Mouse (Mus musculus): ENCODE measurements at regions not wholly inside any gene's neighbourhood (a gene's known extent, or its start where the extent isn't known, plus 50 kb on each side); places are given as distances from the start of the nearest gene placed in this dataset.

DNA sequence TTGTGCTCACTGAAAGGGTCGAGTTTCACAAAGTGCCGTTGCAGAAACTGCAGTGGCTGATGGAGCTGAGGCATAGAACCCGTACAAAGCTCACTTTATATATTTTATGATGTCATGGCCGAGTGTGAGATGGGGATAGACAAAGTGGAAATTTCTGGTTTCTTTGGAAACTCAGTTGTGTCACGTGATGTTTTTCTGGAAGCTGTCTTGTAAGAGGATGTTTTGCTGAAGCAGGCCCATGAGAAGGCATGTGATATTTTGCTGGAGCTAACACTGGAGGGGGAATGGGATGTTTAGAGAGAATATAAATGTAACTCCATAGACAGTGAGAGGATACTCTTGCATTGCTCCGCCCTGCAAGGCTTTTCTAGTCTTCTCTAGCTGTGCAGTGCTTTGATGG is 311.7 kb downstream of the Tmem132b start:
- no peak for DNase-seq (ENCODE audit: extremely low spot score)

DNA sequence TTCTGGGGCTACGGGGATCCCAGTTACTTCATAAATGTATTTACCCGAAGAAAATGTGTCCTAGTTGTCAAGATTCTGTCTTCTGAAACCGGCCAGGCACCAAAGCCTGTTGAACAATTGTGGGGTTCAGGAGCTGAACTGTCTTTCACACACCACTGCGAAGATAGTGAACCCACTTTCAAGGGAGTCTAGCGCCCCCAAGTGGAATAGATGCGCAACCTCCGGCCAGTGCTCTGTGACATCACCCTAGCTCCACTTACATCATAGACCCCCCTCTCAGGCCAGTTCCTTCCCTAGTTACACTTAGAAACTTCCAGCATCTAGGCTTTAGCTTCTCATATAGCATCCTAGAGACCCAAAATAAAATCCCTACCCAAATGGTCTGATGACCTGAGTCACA is 318.1 kb downstream of the Tmem132b start:
- no peak for DNase-seq (ENCODE audit: extremely low spot score)

DNA sequence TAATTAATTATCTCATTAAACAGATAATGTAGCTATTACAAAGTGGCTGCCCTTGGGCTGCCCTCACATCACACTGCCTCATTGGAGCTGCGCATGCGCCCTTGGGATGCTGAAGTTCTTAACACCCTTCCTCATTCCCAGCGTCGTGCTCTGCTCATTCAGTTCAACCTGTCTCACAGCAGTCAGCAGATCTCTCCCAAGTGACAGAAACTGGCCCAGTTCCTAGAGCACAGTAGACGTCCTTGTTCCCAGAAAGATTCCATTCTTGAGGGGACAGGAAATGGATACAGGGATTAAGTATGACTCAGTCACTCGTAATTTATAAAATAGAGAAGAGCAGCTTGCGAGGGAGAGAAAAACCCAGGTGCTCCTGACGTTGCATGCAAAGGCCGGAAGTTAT is 344.7 kb downstream of the Tmem132b start:
- DNase-seq (ENCODE audit: extremely low spot score) = no peak

DNA sequence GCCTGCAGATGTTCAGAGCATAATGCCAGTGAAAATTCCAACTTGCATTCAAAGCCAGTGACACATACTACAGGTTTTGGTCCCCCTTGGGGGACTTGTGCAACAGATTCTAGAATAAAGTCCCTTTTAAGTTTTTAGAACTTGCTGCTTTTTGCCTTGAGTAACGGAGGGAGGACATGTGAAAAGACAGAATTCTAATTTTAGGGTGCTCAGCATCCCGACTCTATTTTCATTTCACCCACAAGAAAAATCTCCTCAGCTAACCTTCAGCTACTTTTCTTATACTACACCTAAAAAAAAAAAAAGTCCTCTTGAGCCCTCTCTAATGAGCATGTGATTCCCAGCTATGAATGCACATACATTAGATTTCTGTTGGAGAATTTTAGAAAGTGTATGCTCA is 357.3 kb downstream of the Tmem132b start:
- DNase-seq (ENCODE audit: extremely low spot score) = no peak

DNA sequence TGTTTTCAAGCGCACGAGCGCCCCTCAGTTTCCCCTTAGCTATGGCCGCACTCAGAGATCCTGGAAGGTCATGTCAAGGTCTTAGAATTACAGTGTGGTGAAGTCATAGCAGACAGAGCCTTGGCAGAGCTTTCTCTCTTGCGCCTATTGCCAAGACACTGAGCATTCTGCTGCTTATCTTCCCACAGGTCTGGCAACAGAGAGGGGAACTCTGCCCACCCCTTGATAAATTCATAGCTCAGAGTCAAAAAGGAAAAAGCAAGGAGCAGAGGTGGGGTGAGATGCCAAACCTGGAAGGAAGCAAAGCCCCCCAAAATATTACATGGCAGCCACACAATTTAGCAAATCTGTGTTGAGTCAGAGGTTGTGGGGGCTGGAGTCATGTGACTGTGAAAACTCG is 362.3 kb downstream of the Tmem132b start:
- no peak for DNase-seq (ENCODE audit: extremely low spot score)

DNA sequence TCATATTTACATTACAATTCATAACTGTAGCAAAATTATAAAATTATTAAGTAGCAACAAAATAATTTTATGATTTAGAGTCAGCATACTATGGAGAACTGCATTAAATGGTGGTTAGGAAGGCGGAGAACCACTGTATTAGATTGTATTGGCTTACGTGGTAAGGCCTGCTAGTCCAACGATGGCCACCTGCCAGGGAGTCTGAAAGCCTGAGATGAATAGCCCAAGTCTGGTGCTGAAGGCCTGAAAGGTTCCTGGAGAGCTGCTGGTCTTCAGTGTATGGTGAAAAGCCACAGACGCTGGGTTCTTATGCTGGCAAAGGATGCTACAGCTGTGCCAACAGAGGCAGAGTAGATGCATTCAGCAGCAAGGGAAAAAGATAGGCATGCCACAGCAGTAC is 370.5 kb downstream of the Tmem132b start:
- no peak for DNase-seq (ENCODE audit: extremely low spot score)

DNA sequence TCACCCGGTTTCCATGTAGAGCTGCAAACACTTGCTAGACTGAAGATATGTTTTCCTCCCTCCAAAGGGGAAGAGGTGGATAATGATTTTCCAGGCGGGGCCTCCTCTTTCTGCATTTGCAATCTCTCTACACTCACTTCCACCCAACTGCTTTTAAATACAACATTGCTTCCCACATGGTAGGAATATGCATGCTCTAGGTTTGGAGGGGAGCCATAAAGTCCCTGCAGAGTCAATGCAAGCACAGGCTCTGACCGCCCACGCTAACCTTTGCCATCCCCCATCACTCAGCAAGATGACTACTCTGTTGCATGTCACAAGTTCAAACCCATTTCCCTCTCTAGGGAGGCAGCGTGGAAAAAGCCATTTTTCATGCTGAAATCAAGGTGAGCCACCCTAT is 372.9 kb downstream of the Tmem132b start:
- DNase-seq (ENCODE audit: extremely low spot score) = no peak

DNA sequence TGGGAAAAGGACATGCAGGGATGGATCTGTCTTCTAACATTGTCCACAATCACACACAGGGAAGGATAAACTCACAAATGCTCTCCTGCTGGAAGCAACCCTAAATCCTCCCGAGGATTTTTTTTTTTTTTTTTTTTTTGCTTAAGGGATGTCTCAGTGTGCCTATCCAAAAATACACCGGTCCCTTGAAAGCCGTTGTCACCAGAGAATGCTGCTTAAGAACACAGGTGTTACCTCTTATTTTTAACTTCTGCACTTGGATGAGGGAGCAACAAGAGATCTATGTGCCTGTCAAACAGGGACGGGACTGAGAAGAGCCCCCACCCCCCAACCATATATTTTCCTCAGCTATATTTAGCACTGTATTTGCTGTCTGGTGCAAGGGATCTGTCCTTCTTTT is 375.8 kb downstream of the Tmem132b start:
- DNase-seq (ENCODE audit: extremely low spot score) = no peak

DNA sequence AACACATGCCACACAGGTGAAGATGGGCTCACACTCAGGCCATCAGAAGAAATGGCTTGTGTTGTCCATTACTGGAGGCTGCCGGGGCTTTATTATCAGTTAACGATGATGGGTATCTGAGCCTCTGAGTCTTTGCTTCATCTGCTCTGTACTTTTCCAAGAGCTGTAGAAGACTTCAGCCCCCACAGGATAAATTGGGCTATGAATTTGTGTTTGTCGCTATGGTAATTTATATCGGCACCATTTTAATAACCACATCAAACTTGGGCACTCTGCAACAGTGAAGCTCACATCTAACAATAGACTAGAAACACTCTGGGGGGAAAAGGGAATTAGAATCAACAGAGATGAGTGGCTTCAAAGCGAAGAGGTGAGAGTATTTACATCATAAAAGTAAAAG is 376.3 kb downstream of the Tmem132b start:
- no peak for DNase-seq (ENCODE audit: extremely low spot score)

DNA sequence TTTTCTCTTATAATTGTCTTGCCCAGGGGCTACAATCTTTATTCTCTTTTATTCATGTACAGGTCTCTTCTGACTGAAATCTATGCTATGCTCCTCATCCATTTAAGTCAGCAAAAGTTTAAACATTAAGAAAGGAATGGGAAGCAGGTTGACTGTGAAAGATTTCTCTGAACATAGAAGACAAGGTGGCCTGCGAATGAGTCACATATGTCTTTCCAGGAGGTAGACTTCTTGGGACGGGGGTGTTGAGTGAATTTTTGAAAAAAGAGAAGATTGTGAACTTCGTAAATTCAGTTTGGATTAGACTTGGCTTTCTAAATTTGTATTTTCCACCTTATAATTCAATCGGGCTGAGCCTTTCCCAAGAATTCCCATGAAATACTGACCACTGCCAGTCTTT is 384.3 kb downstream of the Tmem132b start:
- no peak for DNase-seq (ENCODE audit: extremely low spot score)

DNA sequence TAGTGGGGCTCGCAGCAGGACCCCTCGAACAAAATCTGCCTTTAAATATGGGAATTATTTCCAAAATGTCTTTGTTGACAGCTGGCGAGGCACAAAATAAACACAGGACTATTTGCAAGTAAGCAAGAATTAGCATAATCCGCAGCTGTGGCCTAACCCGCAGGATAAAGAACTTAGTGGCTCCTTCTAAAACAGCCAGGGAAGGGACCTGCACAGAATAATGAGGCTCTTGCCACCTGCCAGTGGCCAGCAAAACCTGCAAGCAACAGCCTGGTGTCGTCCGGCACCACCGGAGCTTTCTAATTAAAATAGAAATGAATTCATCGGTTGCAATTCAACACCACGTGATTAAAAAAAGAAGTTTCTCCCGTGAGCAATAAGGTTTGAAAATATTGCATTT is 389.4 kb downstream of the Tmem132b start:
- no peak for DNase-seq (ENCODE audit: extremely low spot score)

DNA sequence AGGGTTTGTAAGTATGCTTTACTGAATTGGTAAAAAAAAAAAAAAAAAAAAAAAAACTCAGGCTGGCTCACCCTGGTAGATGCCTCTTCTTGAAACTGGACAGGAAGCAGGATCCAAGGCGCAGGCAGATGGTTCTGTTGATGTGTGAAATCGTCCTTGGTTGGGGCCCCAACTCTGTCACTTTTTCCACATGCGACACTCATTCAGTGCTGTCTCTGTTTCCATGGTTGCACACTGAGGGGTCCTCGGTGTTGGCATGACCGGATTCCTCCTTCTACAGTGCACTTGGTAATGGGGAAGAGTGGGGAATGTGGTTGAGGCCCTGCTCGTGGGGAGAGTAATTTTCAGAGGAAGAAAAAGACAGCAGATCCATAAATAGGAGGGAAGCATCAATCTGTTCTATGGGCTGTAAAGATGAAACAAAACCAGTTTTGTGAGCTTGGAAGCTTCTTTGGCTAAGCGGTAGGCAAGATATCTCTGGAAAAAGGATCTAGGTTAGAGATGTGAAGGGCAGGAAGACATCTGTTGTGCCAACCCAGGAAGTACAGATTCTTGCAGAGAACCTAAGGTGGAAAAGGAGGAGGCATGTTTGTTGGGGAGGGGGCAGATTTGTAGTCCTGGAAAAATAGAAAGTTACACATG is 394.4 kb downstream of the Tmem132b start:
- no peak for DNase-seq (ENCODE audit: extremely low spot score)

DNA sequence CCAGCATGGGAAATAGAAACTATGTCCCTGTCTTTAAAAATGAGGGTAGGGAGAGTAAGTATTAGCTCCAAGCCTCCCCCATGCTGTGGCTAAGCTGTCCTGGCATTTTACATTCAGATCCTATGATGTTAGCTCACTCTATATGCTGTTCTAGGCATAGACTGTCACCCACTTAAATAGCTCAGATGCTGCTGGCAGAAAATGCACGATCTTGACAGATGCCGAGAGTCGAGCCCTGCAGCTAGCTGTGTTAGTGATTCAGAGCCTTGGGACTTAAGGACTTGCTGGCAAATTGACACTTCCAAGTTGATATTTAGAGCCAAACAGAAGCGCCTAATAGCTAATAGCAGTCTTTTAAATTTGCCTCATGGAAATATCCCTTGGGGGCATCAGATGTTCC is 399.9 kb downstream of the Tmem132b start:
- no peak for DNase-seq (ENCODE audit: extremely low spot score)

DNA sequence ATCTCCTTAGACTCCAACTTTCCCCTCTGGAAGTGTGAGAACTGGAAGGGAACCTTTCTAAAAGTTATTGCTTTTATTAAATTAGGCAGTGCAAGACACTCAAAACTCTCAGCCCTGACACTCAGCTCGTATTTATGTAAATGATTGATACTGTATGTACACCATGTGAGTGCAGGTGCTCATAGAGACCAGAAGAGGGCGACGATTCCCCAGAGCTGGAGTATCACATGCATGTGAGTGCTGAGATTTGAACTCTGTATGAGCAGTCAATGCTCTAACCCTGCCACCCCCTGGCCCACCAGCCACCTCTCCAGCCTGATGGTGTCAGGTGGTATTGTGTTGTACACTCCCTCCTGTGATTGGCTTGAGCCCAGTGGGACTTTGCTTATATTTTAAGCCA is 407.8 kb downstream of the Tmem132b start:
- DNase-seq (ENCODE audit: extremely low spot score) = no peak

DNA sequence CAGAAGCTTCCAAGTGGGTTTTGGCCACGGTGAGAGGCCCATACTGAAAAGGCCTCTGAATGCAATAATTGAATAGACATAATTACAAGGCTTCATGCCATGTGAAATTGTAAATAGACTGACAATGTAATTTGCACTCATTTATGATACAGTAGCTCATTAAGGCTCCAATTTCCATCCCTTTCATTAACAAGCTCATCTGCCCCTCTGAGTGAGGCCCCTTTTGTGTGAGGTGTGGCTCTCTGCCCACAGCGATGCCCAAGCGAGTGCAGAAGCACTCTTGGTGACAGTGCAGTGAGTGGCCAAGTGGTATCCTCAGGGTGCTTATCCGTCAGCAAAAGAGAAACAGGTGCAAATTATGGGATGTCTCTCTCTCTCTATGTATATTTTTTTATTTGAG is 415.2 kb downstream of the Tmem132b start:
- DNase-seq (ENCODE audit: extremely low spot score) = no peak

DNA sequence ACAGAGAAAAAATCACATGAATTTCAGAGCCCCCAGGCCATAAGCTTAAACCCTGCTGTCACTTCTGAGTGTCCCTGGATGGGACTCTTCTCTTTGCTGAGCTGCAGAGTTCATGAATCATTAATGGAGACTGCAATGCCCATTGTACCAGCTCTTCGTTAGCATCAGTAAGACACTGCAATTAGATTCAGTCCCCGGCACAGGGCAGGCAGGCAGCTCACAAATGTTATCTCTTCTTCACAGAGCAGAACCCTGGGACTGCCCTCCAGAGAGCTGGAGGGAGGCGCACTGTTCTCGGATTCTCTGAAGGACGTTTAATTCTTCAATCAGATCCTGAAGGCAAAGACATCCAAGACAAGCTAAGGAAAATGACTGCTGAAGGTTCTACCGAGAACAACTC is 420.1 kb downstream of the Tmem132b start:
- no peak for DNase-seq (ENCODE audit: extremely low spot score)

DNA sequence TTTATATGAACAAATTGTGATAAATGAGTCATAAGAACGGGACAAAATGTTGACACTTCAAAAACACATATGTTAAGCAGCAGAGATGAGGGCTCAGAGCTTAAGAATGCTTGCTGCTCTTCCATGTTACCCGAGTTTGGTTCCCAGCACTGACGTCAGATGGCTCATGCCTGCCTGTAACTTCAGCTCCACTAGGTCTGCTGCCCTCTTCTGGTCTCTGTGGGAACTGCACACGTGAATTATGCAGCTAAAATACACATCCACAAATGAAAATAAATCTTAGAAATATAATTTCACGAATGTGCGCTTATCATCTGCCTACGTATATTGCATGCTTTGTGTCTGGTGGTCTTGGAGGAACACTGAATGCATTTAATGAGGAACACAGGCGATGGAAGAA is 432.5 kb downstream of the Tmem132b start:
- DNase-seq (ENCODE audit: extremely low spot score) = peak; percentile 9

DNA sequence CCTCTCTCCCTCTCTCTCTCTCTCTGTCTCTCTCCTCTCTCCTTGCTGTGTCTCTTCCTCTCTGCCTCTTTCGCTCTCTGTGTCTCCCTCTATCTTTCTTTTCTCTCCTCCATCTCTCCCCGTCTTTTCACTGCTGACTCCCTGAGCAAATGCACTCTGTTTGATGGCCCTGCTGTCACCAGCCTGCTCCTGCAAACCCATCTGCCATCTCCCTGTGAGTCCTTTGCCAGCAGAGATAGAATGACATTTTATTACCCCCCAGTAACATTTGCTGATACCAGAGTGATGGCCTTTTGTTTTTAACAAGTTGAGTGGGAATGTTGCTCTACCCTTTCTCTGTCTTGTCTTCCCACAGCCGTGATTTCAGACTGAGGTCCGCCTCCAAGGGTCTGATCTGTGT is 436.6 kb downstream of the Tmem132b start:
- DNase-seq (ENCODE audit: extremely low spot score) = no peak

DNA sequence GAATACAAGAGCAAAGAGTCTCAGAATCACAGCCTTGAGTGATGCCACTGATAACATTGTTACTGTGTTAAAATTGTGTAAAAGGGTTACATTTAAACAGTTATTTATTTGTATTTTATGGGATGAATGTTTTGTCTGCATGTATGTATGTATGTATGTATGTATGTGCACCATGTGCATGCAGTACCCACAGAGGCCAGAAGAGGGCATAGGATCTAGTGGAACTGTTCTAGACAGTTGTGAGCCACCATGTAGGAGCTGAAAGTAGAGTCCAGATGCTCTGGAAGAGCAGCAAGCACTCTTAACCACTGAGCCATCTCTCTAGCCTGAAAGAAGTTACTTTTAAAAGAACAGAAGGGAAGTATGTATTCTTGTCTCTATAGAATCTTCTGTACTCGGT is 442.5 kb downstream of the Tmem132b start:
- DNase-seq (ENCODE audit: extremely low spot score) = no peak

DNA sequence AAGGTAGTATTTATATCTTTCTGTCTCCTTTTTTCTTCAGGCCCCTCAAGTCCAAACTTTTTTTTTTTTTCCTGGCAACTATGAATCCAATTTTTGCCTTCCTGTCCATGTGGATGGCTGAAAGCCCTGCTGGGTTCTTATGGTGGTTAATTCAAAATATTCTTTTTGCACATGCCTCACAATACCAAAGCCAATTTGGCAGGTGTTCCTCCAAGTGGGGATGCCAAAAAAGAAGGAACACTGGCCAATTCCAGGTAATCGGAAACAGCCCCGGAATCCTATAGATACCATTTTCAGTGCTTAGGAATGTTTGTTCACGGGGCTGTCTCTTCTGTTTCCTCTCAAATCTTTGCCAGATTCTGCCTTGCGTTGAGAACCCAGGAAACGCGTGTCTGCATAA is 448.2 kb downstream of the Tmem132b start:
- no peak for DNase-seq (ENCODE audit: extremely low spot score)

DNA sequence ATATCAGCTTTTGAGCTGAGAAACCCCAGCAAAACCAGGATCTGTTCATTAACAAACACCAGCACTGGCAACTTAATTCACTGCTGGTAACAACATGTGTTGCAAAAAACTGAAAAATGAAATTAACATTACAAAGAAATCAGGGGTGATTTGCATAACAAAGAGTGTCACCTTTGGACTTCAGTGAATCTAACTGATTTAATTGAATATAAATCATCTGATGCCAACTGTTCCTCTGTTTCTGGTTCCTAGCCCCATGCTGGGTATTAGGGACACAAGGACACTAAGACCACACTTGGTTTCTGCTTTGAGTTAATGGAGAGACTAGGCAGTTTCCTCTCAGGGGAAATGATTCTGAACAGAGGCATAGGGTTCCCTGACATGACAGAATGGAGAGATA is 453.8 kb downstream of the Tmem132b start:
- no peak for DNase-seq (ENCODE audit: extremely low spot score)

DNA sequence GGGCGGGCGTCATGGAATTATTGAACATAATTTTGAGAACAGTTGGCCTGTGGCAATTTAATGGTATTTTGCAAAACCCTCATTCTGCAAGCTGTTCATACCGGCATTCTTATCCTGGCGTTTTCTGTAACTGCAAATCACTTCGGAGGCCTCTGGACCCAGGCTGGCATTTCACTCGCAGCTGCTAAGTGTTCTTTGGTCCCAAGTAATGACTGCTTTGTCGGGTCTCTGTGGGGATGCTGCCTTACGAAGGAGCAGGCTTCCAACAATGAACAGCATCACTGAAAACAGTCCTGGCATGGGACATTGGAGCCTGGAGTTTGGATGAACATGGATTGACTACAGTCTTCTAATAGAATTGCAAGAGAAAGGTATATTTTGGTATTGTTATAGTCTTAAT is 465.6 kb downstream of the Tmem132b start:
- DNase-seq (ENCODE audit: extremely low spot score) = no peak

DNA sequence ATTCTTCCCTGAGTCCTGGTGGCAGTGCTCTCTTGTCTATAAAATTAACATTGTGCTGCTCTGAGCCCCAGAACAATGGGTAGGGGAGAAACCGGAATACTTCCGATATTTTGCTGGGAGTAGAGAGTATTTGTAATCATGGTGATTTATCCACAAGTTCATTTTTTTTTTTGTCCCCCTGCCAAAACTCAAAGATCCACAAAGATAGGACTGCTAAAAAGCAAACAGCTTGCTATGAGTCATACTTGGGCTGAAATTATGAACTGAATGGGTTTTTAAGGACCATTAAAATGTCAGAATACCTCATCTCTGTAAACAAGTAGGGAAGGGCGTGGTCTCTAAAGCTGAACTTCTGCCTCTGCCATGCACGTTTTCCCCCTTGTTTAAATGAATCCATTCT is 476.3 kb downstream of the Tmem132b start:
- no peak for DNase-seq (ENCODE audit: extremely low spot score)

DNA sequence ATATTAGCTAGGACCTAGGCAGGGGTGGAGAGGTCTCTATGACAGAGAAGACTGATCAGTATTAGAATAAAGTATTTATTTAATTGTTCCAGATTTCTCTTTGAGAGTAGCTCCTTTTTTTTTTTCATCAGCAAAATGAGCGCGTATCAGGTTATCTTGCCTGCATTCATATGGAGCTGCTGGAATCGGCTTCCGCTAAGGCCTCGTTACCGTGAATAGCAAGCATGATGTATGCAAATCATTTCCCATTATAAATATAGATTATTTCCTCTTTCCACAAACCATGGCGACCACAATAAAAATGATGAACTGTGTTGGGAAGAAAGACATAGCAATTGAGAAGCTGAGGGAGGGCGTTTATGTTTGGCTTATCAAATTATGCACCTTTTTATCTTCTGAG is 476.7 kb downstream of the Tmem132b start:
- DNase-seq (ENCODE audit: extremely low spot score) = no peak

DNA sequence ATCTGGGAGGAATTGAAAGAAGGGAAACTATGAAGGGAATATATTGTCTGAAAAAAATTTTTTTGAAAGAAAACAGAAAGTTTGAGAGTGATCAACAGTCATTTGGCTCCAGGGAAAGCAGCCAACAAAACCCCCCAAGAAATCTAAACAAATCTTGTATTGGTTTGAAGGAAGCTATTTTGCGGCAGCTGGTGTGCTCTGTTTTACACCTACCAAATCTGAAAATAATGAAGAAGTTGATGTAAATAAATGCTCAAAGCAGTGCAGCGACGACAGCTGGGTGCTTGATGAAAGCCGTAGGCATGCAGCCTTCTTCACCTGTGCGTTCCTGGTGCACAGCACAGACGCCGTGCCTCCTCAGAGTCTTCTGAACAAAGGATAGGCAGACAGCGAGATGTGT is 488.2 kb downstream of the Tmem132b start:
- no peak for DNase-seq (ENCODE audit: extremely low spot score)

Data from embryo, embryonic 9.5 days (tissue).